Mouse (Mus musculus) right cerebral cortex, adult 18-20 months (tissue): ENCODE data around the gene Ifna2.

Source experiments
- DNase-seq: peaks from one replicate; pipeline ENCODE4 v3.0.0; 2022; ENCODE audit warnings: mixed read lengths

Gene Ifna2

GRCm38 (mm10) chr4:88683812-88684211, at the start of gene Ifna2:
TSS of gene Ifna2 (minus strand) at chr4:88683912.
- no peak for DNase-seq

- no peak for DNase-seq
Observed at GRCm38 (mm10) chr4:88727324-88727723, 43.6 kb upstream of the Ifna2 start.

- no peak for DNase-seq
Observed at GRCm38 (mm10) chr4:88726727-88727126, 43.0 kb upstream of the Ifna2 start.

- DNase-seq = no peak
Observed at GRCm38 (mm10) chr4:88723497-88724090, 39.9 kb upstream of the Ifna2 start.

GRCm38 (mm10) chr4:88721791-88722721, 38.3 kb upstream of the Ifna2 start, which contains the start of the genes Gm26566 and Klhl9:
TSS of gene Gm26566 (plus strand) at chr4:88721805.
TSS of gene Klhl9 (minus strand) at chr4:88722465.
- DNase-seq = peak; percentile 91

- DNase-seq = no peak
Observed at GRCm38 (mm10) chr4:88718715-88719114, 35.0 kb upstream of the Ifna2 start.

- DNase-seq = no peak
Observed at GRCm38 (mm10) chr4:88715059-88715458, 31.3 kb upstream of the Ifna2 start.

- no peak for DNase-seq
Observed at GRCm38 (mm10) chr4:88714281-88714680, 30.6 kb upstream of the Ifna2 start.

GRCm38 (mm10) chr4:88707128-88707826, 23.6 kb upstream of the Ifna2 start:
- no peak for DNase-seq

- no peak for DNase-seq
Observed at GRCm38 (mm10) chr4:88705924-88706323, 22.2 kb upstream of the Ifna2 start.

GRCm38 (mm10) chr4:88699301-88699700, 15.6 kb upstream of the Ifna2 start:
- DNase-seq = no peak

- DNase-seq = no peak
Observed at GRCm38 (mm10) chr4:88698781-88699180, 15.1 kb upstream of the Ifna2 start.

GRCm38 (mm10) chr4:88697753-88698152, 14.0 kb upstream of the Ifna2 start:
- no peak for DNase-seq

- DNase-seq = no peak
Observed at GRCm38 (mm10) chr4:88697108-88697507, 13.4 kb upstream of the Ifna2 start.

GRCm38 (mm10) chr4:88696237-88696884, 12.6 kb upstream of the Ifna2 start:
- DNase-seq = peak; percentile 57

- DNase-seq = no peak
Observed at GRCm38 (mm10) chr4:88693392-88693791, 9.7 kb upstream of the Ifna2 start.

GRCm38 (mm10) chr4:88692537-88692936, 8.8 kb upstream of the Ifna2 start:
- no peak for DNase-seq

GRCm38 (mm10) chr4:88691259-88691658, 7.5 kb upstream of the Ifna2 start, which contains the start of gene Ifnab:
TSS of gene Ifnab (minus strand) at chr4:88691359.
- no peak for DNase-seq

GRCm38 (mm10) chr4:88681353-88681752, 2.4 kb downstream of the Ifna2 start:
- no peak for DNase-seq

- DNase-seq = peak; percentile 8
Observed at GRCm38 (mm10) chr4:88680362-88680761, 3.4 kb downstream of the Ifna2 start.

GRCm38 (mm10) chr4:88676824-88677223, 6.9 kb downstream of the Ifna2 start, which contains the start of gene Ifna16:
TSS of gene Ifna16 (minus strand) at chr4:88676924.
- DNase-seq = no peak

- DNase-seq = no peak
Observed at GRCm38 (mm10) chr4:88655461-88655860, 28.3 kb downstream of the Ifna2 start.

- no peak for DNase-seq
Observed at GRCm38 (mm10) chr4:88653644-88654043, 30.1 kb downstream of the Ifna2 start.
